Mouse (Mus musculus): Measurements from ENCODE around the gene Pelo. TPM values are rescaled to one million over a fixed set of nuclear protein-coding genes. Genes with fewer than 3 reads are reported as not detected.

Pelo gene
- total RNA-seq, 2 experiments from 2014 or later = 19.8 to 22.5 TPM

DNA sequence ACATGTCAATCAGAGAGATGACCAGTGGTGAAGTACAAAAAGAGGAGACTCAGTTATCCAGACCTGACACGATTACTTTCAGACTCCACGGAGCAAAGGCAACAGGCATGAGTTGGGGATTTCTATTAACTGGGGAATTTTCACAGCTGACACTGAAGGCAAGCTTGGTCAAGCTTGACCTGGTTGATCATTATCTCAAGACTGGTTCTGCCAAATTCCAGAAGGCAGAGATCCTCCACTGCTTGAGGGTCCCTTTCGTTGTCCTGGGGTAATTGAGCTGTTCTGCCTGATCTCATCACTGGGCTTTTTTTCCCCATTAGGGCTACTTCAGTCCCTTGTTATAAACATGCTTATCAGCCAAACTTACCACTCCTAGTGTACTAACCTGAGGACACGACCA is 19.6 kb upstream of the Pelo start:
- no peak overlapping the region for H3K27ac ChIP-seq
- TF ChIP-seq CTCF (conservative IDR thresholded peaks at IDR 0.05) = no peak
- DNase-seq (ENCODE audit: low spot score in 2 of 2) = no peak
- H3K4me3 ChIP-seq = no peak overlapping the region

DNA sequence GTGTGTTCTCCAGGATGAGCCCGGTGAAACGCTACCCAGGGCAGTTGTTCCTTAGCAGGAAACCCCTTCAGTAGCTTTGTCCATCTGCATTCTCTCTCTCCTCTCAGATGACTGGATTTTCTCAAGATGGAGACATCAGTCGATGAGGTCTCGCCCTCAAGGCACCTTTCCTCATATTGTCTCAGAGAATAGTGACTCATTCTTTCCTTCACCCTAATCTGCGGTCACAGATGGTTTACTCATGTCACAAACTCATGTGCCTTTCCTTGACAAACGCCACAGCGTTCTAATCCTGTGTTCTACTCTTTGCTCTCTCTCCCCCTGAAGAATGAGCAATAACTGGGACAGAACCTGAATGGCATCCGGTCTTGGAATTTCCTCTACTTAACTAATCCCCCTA is 17.4 kb upstream of the Pelo start:
- no peak for TF ChIP-seq CTCF (conservative IDR thresholded peaks at IDR 0.05)
- DNase-seq (ENCODE audit: low spot score in 2 of 2) = no peak
- no peak overlapping the region for H3K27ac ChIP-seq
- no peak overlapping the region for H3K4me3 ChIP-seq

DNA sequence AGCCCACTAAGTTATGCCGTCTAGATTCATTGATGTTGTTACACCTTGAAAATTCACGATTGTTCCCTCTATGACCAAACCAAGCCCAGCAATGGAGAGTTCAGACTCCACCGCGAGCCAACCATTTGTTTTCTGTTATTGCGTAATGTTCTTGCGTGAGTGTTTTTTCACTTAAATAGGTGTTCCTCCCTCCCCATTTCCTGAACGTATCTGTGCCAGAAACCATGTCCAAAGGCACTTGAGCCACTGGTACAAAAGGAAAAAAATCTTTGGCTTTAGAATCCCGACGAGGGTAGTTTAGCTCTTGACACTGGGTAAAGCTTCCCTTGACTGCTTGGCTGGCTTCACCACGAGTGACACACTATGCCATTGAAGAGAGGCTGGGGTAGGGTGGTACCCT is 16.2 kb upstream of the Pelo start:
- TF ChIP-seq CTCF (conservative IDR thresholded peaks at IDR 0.05) = no peak
- DNase-seq (ENCODE audit: low spot score in 2 of 2) = no peak
- Histone ChIP-seq H3K4me3 (no peak overlapping the region), H3K27ac (no peak overlapping the region)

DNA sequence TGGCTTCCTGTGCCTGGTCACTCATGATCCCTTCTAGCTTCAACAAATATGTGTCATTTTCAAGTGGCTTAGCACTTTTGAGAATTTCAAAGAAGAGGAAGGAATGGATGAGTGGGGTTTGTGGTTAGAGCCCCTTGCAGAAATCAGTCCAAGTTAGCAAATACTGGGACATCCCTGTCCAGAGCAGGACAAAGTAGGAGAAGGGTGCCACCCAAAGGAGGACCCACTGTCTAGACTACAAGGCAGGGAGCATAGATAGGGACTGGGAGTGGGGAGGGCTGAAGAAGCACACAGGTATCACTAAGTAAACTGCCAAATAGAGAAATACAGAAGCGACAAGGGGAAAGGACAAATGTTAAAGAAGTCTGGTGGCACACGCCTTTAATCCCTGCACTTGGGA is 12.8 kb upstream of the Pelo start:
- no peak for TF ChIP-seq CTCF (conservative IDR thresholded peaks at IDR 0.05)
- H3K27ac ChIP-seq = no peak overlapping the region
- no peak for DNase-seq (ENCODE audit: low spot score in 2 of 2)
- H3K4me3 ChIP-seq = no peak overlapping the region

- Histone ChIP-seq H3K27ac (peak within 1 kb of the TSS; percentile 76), H3K4me3 (peak within 1 kb of the TSS; percentile 63)
- DNase-seq (ENCODE audit: low spot score in 2 of 2) = peak; percentile 4 to 22
- TF ChIP-seq CTCF (conservative IDR thresholded peaks at IDR 0.05) = peak; percentile 42; the same call in 1 of the 2 replicates
Measured at GRCm38 (mm10) chr13:115101355-115102191, 11.6 kb upstream of the Pelo start, which contains the start of the genes Gm49395 and Itga1. Gene Gm49395 (minus strand): TSS chr13:115101921. Gene Itga1 (minus strand): TSS chr13:115101964.

GRCm38 (mm10) chr13:115100381-115101177 is 10.6 kb upstream of the Pelo start:
- Histone ChIP-seq H3K27ac (peak overlapping the region; percentile 76), H3K4me3 (peak overlapping the region; percentile 63)
- DNase-seq (ENCODE audit: low spot score in 2 of 2) = no peak
- no peak for TF ChIP-seq CTCF (conservative IDR thresholded peaks at IDR 0.05)

GRCm38 (mm10) chr13:115099381-115099780 is 9.4 kb upstream of the Pelo start:
- no peak for TF ChIP-seq CTCF (conservative IDR thresholded peaks at IDR 0.05)
- H3K4me3 ChIP-seq = peak overlapping the region; percentile 63; the same call in 1 of the 2 replicates
- DNase-seq (ENCODE audit: low spot score in 2 of 2) = no peak
- no peak overlapping the region for H3K27ac ChIP-seq

DNA sequence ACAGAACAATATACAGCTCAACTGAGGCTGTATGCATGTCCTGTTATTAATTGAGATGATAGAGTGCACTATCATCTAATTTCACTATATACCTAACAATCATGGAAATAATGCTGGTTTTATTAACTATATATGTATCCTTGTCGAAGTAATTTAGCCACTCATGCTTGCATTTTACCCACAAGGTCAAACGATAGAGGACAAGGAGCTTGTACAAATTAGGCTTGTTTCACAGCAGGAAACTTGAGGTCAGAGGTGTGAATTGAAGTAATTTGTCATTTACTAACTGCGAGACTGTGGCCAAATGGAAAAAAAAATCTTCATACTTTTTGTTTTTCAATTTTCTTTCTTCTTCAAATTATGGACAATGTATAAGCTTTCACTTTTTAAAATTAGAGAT is 8.2 kb upstream of the Pelo start:
- no peak for DNase-seq (ENCODE audit: low spot score in 2 of 2)
- Histone ChIP-seq H3K4me3 (no peak overlapping the region), H3K27ac (no peak overlapping the region)
- no peak for TF ChIP-seq CTCF (conservative IDR thresholded peaks at IDR 0.05)

GRCm38 (mm10) chr13:115096965-115097364 is 7.0 kb upstream of the Pelo start:
- H3K27ac ChIP-seq = no peak overlapping the region
- TF ChIP-seq CTCF (conservative IDR thresholded peaks at IDR 0.05) = no peak
- DNase-seq (ENCODE audit: low spot score in 2 of 2) = no peak
- H3K4me3 ChIP-seq = no peak overlapping the region

DNA sequence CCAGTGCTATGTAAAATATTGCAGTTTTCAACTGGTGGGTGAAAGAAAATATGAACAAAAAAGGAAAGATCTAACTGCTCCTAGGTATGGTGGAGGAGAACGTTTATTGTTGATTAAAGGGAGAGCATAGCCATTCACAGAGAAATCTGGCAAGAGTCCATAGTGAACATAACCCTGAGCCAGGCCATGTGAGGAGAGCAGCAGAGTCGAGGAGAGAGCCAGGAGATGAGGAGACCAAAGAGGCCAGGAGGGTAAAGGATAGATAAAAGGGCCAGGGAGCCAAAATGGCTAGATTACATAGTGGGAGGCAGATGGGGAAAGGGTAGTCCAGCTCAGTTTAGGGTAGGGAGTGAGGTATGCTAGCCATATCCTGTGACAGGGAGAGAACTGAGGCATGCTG is 6.2 kb upstream of the Pelo start:
- H3K4me3 ChIP-seq = no peak overlapping the region

GRCm38 (mm10) chr13:115095392-115095791 is 5.4 kb upstream of the Pelo start:
- DNase-seq (ENCODE audit: low spot score in 2 of 2) = no peak
- no peak overlapping the region for H3K27ac ChIP-seq
- TF ChIP-seq CTCF (conservative IDR thresholded peaks at IDR 0.05) = peak; percentile 36
- no peak overlapping the region for H3K4me3 ChIP-seq

More for the DNA sequence above, 6.2 kb upstream of the Pelo start:
- no peak for TF ChIP-seq CTCF (conservative IDR thresholded peaks at IDR 0.05)
- no peak for DNase-seq (ENCODE audit: low spot score in 2 of 2)
- H3K27ac ChIP-seq = no peak overlapping the region

DNA sequence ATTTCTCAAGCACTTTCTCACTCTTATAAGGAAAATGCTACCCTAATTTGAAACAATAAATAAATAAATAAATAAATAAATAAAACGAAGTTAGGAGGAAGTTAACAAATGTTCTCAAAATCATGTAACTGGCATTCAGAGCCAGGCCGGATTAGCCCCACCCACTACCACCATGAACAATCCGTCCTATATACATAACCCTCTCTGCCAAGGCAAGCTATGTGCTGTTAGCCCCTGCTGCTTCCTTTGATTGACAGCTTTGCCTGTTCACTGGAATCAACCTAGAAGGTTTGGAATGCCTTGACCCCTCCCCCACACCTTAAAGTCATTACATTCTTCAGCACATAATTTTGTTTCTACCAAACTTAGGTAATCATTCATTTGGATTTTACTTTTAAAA is 1.5 kb upstream of the Pelo start:
- Histone ChIP-seq H3K4me3 (no peak overlapping the region), H3K27ac (no peak overlapping the region)
- TF ChIP-seq CTCF (conservative IDR thresholded peaks at IDR 0.05) = no peak
- no peak for DNase-seq (ENCODE audit: low spot score in 2 of 2)

GRCm38 (mm10) chr13:115090977-115091445 is 1.0 kb upstream of the Pelo start:
- no peak for TF ChIP-seq CTCF (conservative IDR thresholded peaks at IDR 0.05)
- peak overlapping the region; percentile 79 for H3K4me3 ChIP-seq
- DNase-seq (ENCODE audit: low spot score in 2 of 2) = no peak
- peak overlapping the region; percentile 81; the same call in 1 of the 2 replicates for H3K27ac ChIP-seq
